Mouse (Mus musculus) right cerebral cortex, postnatal 14 days (tissue): ENCODE results near the gene Cnppd1.

Source experiments
- DNase-seq: peaks from one replicate; pipeline ENCODE4 v3.0.0; 2022

Cnppd1 gene

DNA sequence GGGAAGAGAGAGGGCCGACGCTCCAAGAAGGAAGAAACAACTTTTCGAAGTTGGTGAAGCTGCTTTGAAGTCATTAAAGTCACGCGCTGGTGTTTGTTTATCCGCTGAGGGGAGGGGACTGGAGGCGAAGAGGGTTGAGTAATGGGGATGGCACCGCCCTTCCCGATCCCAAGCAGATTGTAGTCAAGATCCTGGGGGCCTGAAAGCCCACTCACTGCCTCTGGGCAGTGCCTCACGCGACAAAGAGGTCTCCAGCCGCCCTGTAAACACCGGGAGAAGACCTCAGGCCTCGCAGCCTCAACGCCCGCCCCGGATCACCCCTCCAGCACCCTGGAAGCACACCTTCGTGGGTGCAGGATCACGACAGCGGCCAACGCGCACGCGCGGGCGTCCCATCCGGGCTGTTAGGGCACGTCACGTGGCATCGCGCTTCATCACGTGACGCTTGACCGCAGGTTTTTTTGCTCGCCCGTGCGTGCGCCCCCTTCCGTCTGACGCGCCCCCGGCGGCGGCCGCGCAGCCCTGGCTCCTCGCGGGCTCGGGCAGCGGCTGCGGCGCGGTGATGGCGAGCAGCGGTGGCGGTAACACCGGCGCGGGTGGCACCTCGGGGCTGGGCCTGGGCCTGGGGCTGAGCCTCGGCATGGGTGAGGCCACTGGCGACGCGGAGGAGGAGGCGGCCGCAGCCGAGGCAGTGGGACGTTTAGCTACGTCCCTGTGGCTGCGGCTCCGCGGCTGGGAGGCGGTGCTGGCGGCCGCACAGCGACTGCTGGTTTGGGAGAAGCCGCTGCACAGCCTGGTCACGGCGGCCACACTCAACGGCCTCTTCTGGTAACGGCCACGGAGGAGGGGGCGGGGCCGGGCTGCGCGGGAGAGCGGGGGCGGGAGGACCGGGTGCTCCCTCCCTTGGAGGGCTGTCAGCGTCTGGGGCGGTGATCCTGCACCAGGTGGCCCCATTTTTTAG lies at the start of gene Cnppd1, which contains the start of gene Retreg2:
Gene Cnppd1 (minus strand): TSS at position 411 of the 961 bp plus-strand sequence.
Gene Retreg2 (plus strand): TSS at position 478 of the 961 bp plus-strand sequence.
- DNase-seq = peak; percentile 97

DNA sequence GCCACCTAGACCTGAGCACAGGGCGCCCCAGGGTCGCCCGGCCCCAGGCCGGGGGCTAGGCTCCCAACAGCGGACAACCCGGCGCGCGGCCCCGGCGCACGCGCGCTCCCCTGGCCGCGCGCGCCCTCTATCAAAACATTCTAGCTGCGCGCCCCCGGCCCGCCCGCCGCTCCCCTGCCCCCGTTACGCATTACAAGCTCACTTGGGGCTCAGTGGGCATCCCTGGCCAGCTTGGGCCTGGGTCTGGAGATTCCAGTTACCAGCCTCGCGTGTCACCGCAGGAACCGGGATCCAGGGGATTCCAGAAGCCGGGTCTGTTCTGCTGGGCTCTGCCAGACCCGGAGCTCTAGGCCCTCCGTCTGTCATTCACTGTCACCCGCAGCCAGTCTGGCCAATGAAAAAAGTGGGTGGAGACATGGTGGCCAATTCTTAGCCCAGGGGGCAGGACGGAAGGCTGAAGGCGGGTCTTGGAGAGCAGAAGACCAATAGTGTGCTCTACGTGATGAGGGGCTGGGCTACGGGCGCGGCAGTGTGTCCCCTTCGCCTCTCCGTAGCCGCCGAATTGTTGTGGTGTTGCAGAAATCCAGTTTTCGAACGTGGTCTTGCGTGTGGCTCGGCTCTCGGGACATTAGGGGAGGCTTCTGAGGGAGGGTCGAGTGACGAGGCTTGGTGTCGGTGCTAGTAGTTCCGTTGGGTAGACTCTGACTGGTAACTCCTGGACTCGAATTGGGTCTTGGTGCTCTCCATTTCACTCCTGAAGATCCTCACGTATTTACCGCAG lies 49.3 kb upstream of the Cnppd1 start, which contains the start of the genes Ankzf1 and Atg9a:
Gene Ankzf1 (plus strand): TSS at position 530 of the 781 bp plus-strand sequence.
Gene Atg9a (minus strand): TSS at position 575 of the 781 bp plus-strand sequence.
- DNase-seq = peak; percentile 90

- no peak for DNase-seq
Measured at GRCm38 (mm10) chr1:75191258-75191621, 48.7 kb upstream of the Cnppd1 start.

GRCm38 (mm10) chr1:75190577-75190976 lies 48.1 kb upstream of the Cnppd1 start:
- no peak for DNase-seq

DNA sequence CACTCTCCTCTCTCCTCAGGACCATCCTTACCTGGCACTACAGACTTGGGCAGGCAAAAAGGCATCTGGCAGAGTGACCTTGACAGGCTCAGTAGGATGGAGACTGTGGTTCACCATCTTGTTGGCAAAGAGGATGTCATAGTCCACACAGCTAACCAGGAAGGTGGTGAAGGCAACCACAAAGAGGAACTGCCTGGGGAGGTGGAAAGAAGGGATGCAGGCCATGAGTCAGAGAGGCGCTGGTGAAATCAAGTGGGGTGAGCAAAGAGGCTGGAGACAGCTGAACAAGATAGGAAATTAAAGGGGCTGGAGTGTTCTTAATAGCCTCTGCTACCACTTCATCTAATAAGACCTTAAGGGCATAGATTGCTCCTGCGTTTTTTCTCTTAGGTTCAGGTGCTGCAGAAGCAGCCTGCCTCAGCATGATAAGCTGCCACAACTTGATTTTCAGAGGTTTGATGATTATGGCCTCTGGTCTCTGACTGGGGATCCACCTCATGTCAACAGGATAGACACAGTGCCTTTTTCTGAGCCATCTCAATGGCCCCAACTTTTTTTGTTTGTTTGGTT lies 45.5 kb upstream of the Cnppd1 start:
- DNase-seq = no peak

DNA sequence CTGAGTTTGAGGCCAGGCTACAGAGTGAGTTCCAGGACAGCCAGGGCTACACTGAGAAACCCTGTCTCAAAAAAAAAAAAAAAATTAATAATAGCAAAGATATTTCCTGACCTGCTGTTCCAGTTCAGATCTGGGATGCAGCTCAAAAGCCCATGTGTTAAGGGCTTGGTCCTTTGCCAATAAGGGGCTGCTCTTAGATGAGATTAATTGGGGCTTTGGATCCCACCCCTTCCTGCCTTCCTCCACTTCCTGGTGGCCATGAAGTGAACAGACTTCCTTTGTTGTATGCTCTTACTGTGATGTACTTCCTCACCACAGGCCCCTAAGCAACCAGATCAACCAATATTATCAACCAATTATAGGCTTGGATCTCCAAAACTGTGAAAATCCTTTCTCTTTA lies 44.6 kb upstream of the Cnppd1 start:
- DNase-seq = no peak

DNA sequence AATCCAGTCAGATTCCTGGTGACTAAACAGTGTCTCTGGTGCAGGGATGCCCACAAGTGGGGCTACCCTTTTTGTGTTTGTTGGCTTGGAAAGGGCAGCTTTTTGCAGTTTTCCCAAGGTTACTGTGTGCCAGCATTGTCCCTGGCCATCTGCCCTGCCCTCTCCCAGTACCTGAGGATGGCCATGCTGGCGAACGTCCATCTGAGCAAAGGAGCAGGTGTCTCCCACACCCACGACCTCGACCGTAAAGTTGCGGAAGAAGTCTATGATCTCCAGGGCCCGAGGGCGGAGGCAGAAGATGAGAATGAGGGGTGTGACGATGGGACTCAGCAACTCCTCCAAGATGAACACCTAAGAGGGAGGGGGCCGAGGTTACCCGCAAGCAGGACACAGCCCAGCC lies 43.0 kb upstream of the Cnppd1 start:
- no peak for DNase-seq

GRCm38 (mm10) chr1:75182160-75182559 lies 39.6 kb upstream of the Cnppd1 start:
- no peak for DNase-seq

DNA sequence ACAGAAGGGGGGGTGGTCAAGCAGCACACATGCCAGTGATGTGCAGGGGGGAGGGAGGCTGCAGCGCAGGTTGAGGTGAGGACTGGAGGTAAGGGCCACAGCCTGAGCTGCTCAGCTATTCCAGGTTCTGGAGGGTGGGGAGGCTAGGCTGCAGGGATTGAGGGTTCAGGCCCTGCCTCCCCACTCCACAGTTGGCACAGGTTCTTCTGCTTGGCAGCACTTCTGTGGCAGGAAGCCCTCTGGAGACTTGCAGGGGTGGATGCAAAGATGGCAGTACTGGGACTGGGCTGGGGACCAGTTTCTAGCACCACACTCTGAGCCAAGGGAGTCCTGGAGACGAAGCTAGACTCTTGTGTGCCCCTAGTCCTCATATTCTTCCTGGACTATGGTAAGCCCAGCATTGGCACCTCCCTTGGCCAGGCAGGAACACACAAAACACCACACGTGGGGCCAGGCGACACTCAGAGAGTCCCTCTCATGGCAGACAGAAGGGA lies 38.9 kb upstream of the Cnppd1 start:
- no peak for DNase-seq

DNA sequence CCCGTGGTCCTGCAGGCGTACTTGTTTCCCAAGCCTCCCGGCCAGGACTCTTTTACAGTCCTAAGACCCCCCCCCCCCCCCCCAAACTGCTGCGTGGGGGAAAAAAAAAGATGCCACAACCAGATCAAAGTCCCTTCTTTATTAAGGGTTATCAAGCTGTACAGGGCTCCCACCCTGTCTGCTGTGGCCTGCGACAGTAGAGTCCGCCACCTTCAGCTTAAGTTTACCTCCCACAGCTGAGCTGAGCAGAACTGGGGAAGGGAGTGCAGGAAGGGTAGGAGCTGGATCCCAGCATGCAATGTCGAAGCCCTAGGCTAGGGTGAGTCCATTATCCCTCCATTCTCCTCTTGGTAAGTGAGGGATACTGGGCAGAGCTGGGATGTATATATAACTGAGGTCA lies 38.2 kb upstream of the Cnppd1 start:
- DNase-seq = no peak

DNA sequence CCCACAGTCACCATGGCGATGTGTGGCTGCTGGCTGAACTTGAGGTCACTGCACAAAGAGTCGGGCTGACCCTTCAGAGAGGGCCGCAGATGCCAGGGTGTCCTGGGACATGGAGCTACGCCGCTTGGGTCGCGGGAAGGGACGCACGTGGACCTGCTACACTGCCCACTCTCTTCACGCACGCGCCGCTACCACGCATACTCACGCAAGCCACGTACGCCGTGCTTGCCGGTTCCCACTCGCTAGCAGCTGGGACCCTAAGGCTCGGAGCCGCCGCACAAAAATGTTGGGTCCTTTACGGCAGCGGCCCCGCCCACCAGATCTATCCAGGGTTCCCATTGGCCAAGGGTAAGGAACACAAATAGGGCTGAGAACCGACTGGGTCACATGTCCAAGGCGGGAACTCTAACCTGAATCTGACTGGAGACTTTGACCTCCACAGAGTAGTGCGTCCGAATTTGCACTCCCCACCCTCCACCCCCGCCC lies 37.6 kb upstream of the Cnppd1 start, which contains the start of gene Abcb6:
Gene Abcb6 (minus strand): TSS at position 288 of the 486 bp plus-strand sequence.
- peak; percentile 93 for DNase-seq

GRCm38 (mm10) chr1:75179334-75180104 lies 37.0 kb upstream of the Cnppd1 start:
- DNase-seq = peak; percentile 56

- peak; percentile 95 for DNase-seq
Measured at GRCm38 (mm10) chr1:75168472-75169464, 26.3 kb upstream of the Cnppd1 start, which contains the start of gene Zfand2b. Gene Zfand2b, plus strand, starts transcription at chr1:75168646.

- no peak for DNase-seq
Measured at GRCm38 (mm10) chr1:75168093-75168471, 25.6 kb upstream of the Cnppd1 start.

- DNase-seq = no peak
Measured at GRCm38 (mm10) chr1:75160256-75160617, 17.7 kb upstream of the Cnppd1 start.

DNA sequence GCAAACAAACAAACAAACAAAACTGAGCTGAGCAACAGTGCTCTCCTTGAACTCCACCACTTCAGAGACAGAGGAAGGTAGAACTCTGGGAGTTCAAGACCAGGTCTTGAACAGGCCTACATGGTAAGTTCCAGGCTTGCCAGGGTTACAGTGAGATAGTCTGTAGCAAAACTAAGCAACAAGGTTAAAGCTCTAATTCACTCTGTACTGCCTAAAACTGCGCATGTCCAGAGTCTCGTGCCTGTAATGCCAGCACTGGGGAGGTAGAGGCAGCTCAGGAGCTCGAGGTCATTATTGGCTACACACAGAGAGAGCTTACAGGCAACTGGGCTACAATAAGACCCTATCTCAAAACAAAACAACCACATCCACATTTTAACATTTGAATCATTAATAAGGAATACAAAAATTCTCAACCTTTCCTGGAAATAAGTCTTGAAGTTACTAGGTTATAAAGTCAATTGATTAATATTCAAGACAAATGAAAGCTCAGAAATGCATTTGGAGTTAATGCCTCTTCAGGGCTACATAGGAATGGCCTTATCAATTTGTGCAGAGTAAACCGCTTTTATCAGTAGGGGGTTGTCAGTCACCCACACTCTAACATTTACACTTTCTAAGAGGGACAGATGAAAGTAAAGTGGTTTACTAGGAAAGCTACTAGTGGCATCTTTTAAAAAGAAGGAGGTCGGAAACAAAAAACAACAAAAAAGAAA lies 17.2 kb upstream of the Cnppd1 start:
- no peak for DNase-seq

- DNase-seq = no peak
Measured at GRCm38 (mm10) chr1:75158990-75159389, 16.5 kb upstream of the Cnppd1 start.

DNA sequence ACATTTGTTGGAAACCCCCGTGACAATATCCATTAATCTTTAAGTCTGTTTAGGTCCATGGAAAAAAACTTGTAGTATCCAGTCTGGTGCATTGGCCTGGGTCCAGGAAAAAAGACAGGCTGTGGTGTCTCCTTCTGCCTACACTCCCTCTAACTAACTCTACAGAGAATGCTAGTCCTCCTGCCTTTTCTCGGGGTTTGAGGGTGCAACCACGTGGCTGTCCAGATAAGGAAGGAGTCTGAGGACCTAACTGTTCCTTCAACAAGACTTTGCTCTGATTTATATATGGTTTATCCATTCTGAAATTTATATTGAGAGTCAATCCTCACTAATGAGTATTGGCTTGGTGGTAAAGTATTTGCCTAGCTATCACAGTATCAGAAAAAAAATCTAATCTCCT lies 13.3 kb upstream of the Cnppd1 start:
- DNase-seq = no peak

DNA sequence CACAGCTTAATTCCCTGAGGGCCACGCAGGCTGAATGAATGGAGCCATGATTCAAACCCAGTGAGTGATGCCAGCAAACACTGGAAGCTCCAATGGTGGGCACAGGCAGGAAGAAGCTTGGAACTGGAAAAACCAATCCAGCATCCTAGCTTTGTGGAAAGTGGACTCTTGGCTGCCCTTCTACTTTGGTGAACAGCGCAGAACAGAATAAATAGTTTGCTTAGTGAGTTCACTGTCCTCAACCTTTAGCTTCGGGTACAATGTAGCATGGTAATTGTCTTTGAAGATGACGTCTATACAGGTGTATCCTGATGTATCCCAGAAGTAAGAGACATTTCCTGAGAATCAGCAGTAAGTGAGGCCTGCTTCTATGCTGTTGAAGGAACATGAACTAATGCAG lies 6.2 kb upstream of the Cnppd1 start:
- no peak for DNase-seq
